Mouse (Mus musculus) adrenal gland, adult (tissue): ENCODE measurements around the gene Ahcyl2.

Experiments used
- DNase-seq, 2 experiments: peaks; one replicate each; pipeline ENCODE4 v3.0.0; 2022 to 2023; ENCODE audit warnings: low spot score in 1 of 2; ENCODE audit not compliant: inconsistent age in 2 of 2

The Ahcyl2 gene

GRCm38 (mm10) chr6:29902256-29902655, 134.4 kb downstream of the Ahcyl2 start:
- no peak for DNase-seq

GRCm38 (mm10) chr6:29903343-29903914, 135.6 kb downstream of the Ahcyl2 start:
- DNase-seq: no peak

DNA sequence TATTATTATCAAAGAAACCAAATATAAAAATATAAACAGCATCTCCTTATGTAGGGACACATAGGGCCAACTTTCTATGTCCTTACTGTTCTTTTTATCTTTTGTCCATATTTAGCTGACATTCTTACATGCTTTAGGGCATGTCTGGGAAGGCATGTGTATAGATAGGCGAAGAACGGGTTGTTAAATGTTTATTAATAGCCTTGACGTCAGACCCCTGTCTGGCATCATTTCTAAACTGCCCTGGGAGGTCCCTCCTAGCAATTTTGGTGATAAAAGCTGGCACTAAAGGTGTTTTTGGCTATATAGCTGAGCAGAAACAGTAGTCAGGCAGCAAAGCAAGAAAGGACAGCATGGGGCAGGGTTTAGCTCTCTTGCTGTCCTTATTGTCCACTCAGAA, 136.5 kb downstream of the Ahcyl2 start:
- no peak for DNase-seq

DNA sequence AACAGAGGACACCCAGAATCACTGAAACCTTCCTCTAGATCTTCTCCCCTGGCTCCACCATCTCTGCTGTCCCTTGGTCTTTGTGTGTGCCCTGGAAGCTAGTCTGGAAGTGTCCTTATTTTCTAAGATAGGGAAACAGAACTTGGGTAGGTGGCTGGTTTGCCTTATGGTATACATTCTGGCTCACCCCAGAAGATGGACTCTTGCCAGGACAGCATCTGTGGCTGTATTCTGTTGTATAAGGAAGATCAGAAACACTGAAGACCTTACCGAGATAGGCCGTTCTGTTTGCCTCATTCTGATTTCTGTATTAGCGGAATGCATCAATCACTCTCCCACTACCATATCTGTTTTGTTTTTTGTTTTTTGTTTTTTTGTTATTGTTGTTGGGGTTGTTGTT, 142.8 kb downstream of the Ahcyl2 start:
- DNase-seq: no peak

GRCm38 (mm10) chr6:29913673-29914072, 145.9 kb downstream of the Ahcyl2 start:
- peak in 1 of 2 experiments; percentile 42 for DNase-seq

GRCm38 (mm10) chr6:29914136-29914535, 146.3 kb downstream of the Ahcyl2 start:
- DNase-seq: no peak

- DNase-seq: no peak
These were observed 148.0 kb downstream of the Ahcyl2 start for GRCm38 (mm10) chr6:29915836-29916235.

DNA sequence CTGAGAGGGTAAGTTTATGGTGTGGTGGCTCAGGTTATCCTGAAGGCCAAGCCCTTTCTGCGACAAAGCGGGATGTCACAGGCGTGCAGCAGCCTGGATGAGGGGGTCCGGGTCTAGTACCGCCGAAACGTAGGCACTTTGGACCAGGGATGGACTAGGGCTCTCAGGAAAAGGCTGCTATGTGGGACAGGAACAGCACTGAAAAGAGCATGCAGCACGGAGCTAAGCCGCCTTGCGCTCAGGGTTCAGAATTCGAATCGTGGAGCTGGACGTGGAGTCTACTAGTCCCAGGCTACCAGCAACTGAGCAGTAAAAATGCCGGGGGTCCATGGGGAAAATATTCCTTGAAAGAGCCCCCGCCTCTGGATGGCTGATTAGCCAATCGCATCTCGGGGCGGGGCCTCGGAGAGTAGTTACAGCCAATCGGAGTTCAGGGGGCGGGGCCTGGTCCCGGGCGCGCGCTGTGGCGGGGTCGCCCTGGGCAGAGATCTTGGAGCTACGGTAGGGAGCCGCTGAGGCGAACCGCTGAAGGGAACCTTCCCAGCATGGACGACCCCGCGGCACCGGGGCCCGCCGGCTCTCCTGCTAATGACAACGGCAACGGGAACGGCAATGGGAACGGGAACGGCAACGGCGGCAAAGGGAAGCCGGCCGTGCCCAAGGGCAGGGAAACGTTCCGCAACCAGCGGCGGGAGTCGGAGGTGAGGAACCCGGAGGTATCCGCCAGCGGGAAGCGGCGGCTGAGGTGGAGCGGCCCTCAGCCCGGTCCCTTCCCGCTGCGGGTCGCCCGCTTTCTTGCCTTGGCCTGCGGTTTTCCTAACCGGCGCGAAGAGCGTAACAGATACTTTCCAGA, 148.9 kb downstream of the Ahcyl2 start, which contains the start of gene Strip2:
Strip2 (plus strand) TSS at position 483 of the 853 bp plus-strand sequence.
- DNase-seq: peak; percentile 91 to 97

DNA sequence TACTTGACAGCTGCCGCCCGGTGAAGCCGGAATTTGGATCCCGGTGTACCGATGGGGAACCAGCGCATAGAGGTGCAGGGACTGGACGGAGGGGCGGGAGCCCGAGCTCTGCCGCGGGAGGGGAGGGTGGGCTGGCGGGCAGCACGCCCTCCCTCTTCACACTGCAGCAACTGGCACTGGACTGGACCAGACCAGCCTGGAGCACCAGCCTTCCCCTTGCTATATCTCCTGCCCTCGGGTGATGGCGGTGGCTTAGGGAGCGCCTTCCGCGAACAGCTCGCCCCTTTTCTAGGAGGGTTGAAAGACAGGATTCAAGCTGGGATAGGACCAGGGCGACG, 149.5 kb downstream of the Ahcyl2 start:
- DNase-seq: peak in 1 of 2 experiments; percentile 25

DNA sequence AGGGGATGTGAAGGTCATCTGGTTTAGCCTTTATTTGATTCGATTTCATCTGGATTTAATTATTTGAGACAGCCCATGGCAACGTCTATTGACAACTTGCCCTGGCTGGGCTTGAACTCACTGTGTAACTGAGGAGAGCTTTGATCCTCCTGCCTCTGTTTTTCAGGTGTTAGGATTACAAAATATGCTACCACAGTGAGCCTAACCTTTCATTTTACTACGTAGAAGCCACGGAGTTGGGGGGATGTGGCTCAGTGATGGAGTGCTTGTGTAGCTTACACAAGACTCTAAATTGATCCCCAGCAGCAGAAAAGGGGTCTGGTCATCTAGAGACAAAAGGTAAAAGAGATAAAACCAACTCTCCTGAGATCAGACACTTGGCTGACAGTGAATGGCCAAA, 150.1 kb downstream of the Ahcyl2 start:
- DNase-seq: no peak

GRCm38 (mm10) chr6:29923501-29923900, 155.7 kb downstream of the Ahcyl2 start:
- peak; percentile 51 to 81 for DNase-seq

GRCm38 (mm10) chr6:29925594-29926219, 157.9 kb downstream of the Ahcyl2 start:
- no peak for DNase-seq

DNA sequence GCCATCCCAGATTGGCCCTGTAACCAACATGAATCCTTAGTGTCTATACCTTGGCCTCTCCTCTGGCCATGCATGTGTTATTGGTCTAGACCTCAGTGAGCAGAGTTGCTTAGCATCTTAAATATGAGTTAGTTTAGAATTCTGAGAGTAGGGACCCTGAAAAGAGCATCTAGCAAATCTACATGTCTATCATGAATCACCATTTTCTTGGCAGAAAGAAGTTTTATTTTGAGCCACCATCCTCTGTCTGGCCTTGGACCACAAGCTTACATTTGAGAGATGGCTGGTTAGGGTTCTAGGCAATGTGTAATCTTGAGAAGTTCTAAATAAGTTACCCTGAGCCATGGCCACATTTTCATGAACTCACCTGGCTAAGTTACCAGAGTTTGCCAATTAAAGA, 162.3 kb downstream of the Ahcyl2 start:
- no peak for DNase-seq

GRCm38 (mm10) chr6:29930665-29931064, 162.9 kb downstream of the Ahcyl2 start:
- DNase-seq: no peak

DNA sequence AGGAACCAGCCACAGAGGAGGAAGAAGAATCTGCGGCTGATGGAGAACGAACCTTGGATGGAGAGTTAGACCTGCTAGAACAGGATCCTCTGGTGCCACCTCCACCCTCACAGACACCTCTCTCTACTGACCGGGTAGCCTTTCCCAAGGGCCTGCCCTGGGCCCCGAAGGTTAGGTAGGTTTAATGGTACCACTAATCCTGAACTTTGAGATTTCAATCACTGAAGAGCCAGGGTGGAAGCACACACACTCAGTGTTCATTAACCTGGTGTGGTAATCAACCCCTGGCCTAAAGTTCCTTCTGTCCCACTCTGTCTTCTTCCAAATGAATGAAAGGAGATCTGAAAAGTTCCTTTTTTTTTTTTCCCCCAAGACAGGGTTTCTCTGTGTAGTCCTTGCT, 163.4 kb downstream of the Ahcyl2 start:
- no peak for DNase-seq

DNA sequence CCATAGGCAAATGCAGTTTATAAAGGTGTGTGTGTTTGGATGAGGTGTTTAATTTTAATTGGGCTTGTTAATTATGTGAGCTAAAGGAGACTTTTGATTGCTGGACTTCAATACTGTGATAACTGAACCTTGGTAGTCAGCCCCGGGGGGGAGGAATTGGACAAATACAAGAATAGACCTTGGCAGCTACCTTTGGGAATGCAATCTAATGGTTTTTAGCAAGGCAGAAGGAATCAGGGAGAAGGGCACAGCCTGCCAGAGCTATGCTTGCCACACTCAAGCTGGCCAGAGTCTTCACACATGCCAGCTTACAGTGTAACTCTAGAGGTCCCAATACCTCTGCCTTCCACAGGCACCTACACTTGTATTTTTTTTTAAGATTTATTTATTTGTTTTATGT, 167.9 kb downstream of the Ahcyl2 start:
- peak in 1 of 2 experiments; percentile 41 for DNase-seq

- DNase-seq: no peak
These were observed 172.6 kb downstream of the Ahcyl2 start for GRCm38 (mm10) chr6:29940428-29940827.

GRCm38 (mm10) chr6:29941036-29941435, 173.2 kb downstream of the Ahcyl2 start:
- DNase-seq: no peak

GRCm38 (mm10) chr6:29944465-29944864, 176.7 kb downstream of the Ahcyl2 start:
- DNase-seq: no peak

DNA sequence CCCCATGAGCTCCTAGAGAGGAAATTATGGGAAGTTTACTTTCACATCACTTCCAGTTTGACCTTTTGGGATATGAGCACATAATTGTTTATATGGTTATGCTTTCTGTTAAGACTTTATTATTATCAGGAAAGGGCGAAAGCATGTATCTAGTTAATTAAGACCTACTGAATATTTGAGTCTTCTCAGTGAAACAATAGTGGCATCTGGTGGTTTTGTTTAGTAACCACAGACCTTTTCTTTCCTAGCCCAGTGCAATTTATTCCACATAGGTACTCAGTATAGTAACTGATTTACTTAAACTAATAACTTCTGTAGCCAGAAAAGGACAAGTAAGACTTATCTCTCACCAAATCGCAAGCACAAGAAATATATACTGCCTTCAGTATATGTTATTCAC, 178.8 kb downstream of the Ahcyl2 start:
- DNase-seq: no peak

DNA sequence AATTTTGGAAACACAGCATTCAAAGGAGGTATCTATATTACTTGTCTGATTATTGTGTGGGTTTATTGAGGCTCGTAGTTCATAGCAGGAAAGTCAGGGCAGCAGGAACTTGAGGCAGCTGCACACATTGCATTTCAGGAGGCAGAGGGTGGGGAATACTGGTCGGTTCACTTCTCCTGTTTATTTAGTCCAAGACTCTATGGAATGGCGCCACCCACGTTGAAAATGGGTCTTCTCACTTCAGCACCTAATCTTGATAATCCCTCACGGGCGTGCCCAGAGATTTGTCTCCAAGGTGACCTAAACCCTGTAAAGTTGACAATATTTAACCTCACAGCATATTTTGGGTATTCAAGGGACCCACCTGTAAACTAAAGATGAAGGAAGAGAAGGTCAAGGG, 180.0 kb downstream of the Ahcyl2 start:
- no peak for DNase-seq

DNA sequence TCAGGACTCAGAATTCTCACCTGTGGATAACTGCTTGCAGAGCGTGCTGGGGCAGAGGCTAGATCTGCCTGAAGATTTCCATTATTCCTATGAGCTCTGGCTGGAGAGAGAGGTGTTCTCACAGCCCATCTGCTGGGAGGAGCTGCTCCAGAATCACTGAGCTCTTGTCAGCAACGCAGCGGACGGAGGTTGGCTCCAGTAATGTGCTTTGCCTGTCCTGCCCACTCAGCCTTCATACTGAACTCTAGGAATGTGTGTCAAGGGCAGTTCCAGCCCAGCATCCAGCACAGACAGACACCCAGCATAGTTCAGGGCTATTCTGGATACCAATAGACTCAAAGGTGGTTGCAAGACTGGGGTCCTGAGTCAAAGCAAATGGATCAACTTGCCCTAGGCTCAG, 188.9 kb downstream of the Ahcyl2 start:
- peak; percentile 67 to 82 for DNase-seq
